ENCODE assay signal across 26 mouse cellular contexts in the genomic region with DNA sequence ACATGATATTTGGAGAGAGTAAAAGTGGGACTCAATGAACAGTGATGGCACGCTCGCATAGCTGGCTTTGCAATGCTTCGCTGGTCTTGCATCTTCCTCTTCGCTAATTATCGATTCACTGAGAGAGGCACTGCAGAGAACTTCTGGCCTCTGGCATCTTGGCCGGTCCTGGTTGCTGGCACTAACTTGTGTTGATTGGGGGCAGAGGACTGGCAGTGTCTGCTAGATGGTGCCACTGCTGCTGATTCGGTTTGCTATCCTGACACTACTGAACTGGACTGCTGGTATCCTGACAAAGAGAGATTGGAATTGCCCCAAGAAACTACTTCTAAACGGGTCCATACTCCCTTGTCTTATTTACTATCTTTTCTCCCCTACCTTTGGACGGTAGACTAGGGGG.
"Had no signal": no experiment of that assay in that cellular context is flagged by ENCODE, and none has a peak within 500 bp of the region (broad histone marks: within the 10 kb centered on the region; RNA-seq: fewer than 3 reads in every experiment).

No protein-coding gene starts in this region.

- H3K9me3 ChIP-seq: heart, embryonic 13.5 days; heart, embryonic 15.5 days; hindbrain, embryonic 10.5 days; hindbrain, embryonic 12.5 days; intestine, embryonic 15.5 days; limb, embryonic 12.5 days; liver, embryonic 13.5 days; liver, embryonic 15.5 days had no signal

- DNase-seq: gastrocnemius, postnatal 25 days; heart, adult 2 months; heart, postnatal 14 days; heart, postnatal 36 days; kidney, adult 18-20 months; kidney, adult 8-10 months; kidney, postnatal 10 days; kidney, postnatal 25 days; kidney, postnatal 4 days; liver; liver, embryonic 13.5 days; liver, postnatal 0 days had no signal

- H3K36me3 ChIP-seq: heart, embryonic 13.5 days; heart, embryonic 15.5 days; hindbrain, embryonic 10.5 days; hindbrain, embryonic 12.5 days; intestine, embryonic 15.5 days; limb, embryonic 12.5 days; liver, embryonic 13.5 days; liver, embryonic 15.5 days had no signal

- ATAC-seq: hindbrain, embryonic 16.5 days; inflammation-experienced regulatory T-cells, adult 6 months; intestine, embryonic 15.5 days; intestine, postnatal 0 days; liver, postnatal 0 days had no signal

- H3K4me1 ChIP-seq: intestine, embryonic 15.5 days; limb, embryonic 12.5 days; liver, embryonic 13.5 days; liver, embryonic 15.5 days had no signal

- H3K4me3 ChIP-seq: heart, adult 2 months; heart, embryonic 13.5 days; heart, embryonic 15.5 days; hindbrain, embryonic 10.5 days; hindbrain, embryonic 12.5 days; intestine, embryonic 15.5 days; layer of hippocampus, adult 2 months; left cerebral cortex, adult 2 months; limb, embryonic 12.5 days; liver, embryonic 13.5 days; liver, embryonic 15.5 days had no signal

- H3K27me3 ChIP-seq: heart, embryonic 13.5 days; heart, embryonic 15.5 days; hindbrain, embryonic 12.5 days; intestine, embryonic 15.5 days; limb, embryonic 12.5 days; liver, embryonic 13.5 days; liver, embryonic 15.5 days had no signal

- H3K4me2 ChIP-seq: heart, embryonic 11.5 days; heart, embryonic 13.5 days; heart, embryonic 15.5 days; hindbrain, embryonic 12.5 days; hindbrain, embryonic 14.5 days; intestine, embryonic 15.5 days; limb, embryonic 12.5 days; liver, embryonic 13.5 days; liver, embryonic 15.5 days had no signal

- H3K9ac ChIP-seq: heart, embryonic 13.5 days; heart, embryonic 15.5 days; hindbrain, embryonic 12.5 days; hindbrain, embryonic 14.5 days; intestine, embryonic 15.5 days; limb, embryonic 12.5 days; liver, embryonic 13.5 days; liver, embryonic 15.5 days; liver, postnatal 0 days had no signal

- H3K27ac ChIP-seq: heart, adult 2 months; heart, embryonic 13.5 days; heart, embryonic 15.5 days; hindbrain, embryonic 10.5 days; hindbrain, embryonic 12.5 days; hindbrain, embryonic 14.5 days; intestine, embryonic 15.5 days; layer of hippocampus, adult 2 months; left cerebral cortex, adult 2 months; limb, embryonic 12.5 days; liver, embryonic 13.5 days; liver, embryonic 15.5 days had no signal
